Mouse (Mus musculus): ENCODE results near the gene Pik3c2g. TPM values are rescaled to one million over a fixed set of nuclear protein-coding genes. Genes with fewer than 3 reads are reported as not detected.

Gene Pik3c2g
- total and polyA plus RNA-seq, 3 experiments = not detected

- TF ChIP-seq NRF1 (IDR thresholded peaks at IDR 0.05; ENCODE audit: insufficient read depth, low read depth, low read length, poor library complexity, severe bottlenecking) (no peak), ZNF384 (IDR thresholded peaks at IDR 0.05; ENCODE audit: low read depth, low read length) (no peak), TCF12 (IDR thresholded peaks at IDR 0.05; ENCODE audit: low read depth, low read length) (no peak)
- no peak overlapping the region for H3K4me3 ChIP-seq (ENCODE audit: control insufficient read depth in 1 of 2, insufficient read depth in 1 of 2, low read depth in 2 of 2, low read length in 2 of 2)
Observed at GRCm38 (mm10) chr6:139596433-139596832, 9.4 kb downstream of the Pik3c2g start.

DNA sequence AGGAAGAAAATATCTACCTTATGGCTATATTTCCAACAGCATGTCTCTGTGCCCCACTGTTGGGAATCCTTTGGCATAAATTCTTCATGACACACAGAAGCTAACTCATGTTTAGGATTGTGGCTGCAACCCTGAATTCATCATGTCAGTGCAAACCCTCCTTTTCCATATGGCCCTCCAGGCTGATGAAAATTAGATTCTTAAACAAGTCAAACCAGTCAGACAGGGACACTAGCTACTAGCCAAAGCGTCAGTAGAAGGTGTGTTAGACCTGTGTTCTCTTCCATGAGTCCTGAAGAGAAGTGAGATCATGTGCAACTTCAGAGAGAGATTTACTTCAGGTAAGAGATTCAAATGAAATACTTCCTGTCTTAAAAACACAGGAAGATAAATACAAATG is 12.2 kb downstream of the Pik3c2g start:
- Histone ChIP-seq H3K27me3 (ENCODE audit: control insufficient read depth in 1 of 2, insufficient read depth in 2 of 2, low read length in 2 of 2) (no peaks in the 10 kb centered on the region), H3K4me1 (ENCODE audit: control insufficient read depth in 1 of 2, insufficient read depth in 2 of 2, low read length in 2 of 2) (no peaks in the 10 kb centered on the region), H3K36me3 (ENCODE audit: control insufficient read depth in 1 of 2, insufficient read depth in 2 of 2, low read length in 2 of 2) (no peaks in the 10 kb centered on the region), H3K79me2 (ENCODE audit: control insufficient read depth, insufficient read depth, low read length, poor library complexity) (no peaks in the 10 kb centered on the region), H3K9me3 (replicated peaks; ENCODE audit: insufficient read depth, low read length) (no peaks in the 10 kb centered on the region), H3K27ac (ENCODE audit: control insufficient read depth, low read depth, low read length) (no peak overlapping the region), H3K9ac (ENCODE audit: control insufficient read depth, low read depth, low read length, poor library complexity, severe bottlenecking) (no peak overlapping the region), H3K4me3 (ENCODE audit: control insufficient read depth in 1 of 2, insufficient read depth in 1 of 2, low read depth in 2 of 2, low read length in 2 of 2) (no peak overlapping the region)
- TF ChIP-seq ZC3H11A (IDR thresholded peaks at IDR 0.05; ENCODE audit: low read depth, low read length) = no peak
- TF ChIP-seq ZMIZ1 (IDR thresholded peaks at IDR 0.05; ENCODE audit: low read depth, low read length) = no peak
- no peak for TF ChIP-seq USF1 (IDR thresholded peaks at IDR 0.05; ENCODE audit: low read depth, low read length)
- TF ChIP-seq NRF1 (IDR thresholded peaks at IDR 0.05; ENCODE audit: insufficient read depth, low read depth, low read length, poor library complexity, severe bottlenecking) = no peak
- no peak for TF ChIP-seq MEF2A (IDR thresholded peaks at IDR 0.05; ENCODE audit: extremely low read depth, insufficient replicate concordance, low read depth, low read length, poor library complexity, severe bottlenecking)
- no peak for DNase-seq (ENCODE audit: low read depth, low spot score)

More at GRCm38 (mm10) chr6:139596433-139596832, 9.4 kb downstream of the Pik3c2g start:
- Histone ChIP-seq H3K36me3 (ENCODE audit: control insufficient read depth in 1 of 2, insufficient read depth in 2 of 2, low read length in 2 of 2) (no peaks in the 10 kb centered on the region), H3K9me3 (replicated peaks; ENCODE audit: insufficient read depth, low read length) (no peaks in the 10 kb centered on the region), H3K27ac (ENCODE audit: control insufficient read depth, low read depth, low read length) (no peak overlapping the region), H3K79me2 (ENCODE audit: control insufficient read depth, insufficient read depth, low read length, poor library complexity) (no peaks in the 10 kb centered on the region), H3K4me1 (ENCODE audit: control insufficient read depth in 1 of 2, insufficient read depth in 2 of 2, low read length in 2 of 2) (no peaks in the 10 kb centered on the region), H3K9ac (ENCODE audit: control insufficient read depth, low read depth, low read length, poor library complexity, severe bottlenecking) (no peak overlapping the region), H3K27me3 (ENCODE audit: control insufficient read depth in 1 of 2, insufficient read depth in 2 of 2, low read length in 2 of 2) (no peaks in the 10 kb centered on the region)
- peak; percentile 1 for DNase-seq (ENCODE audit: low read depth, low spot score)

GRCm38 (mm10) chr6:139618774-139619173 is 31.8 kb downstream of the Pik3c2g start:
- TF ChIP-seq CTCF (IDR thresholded peaks at IDR 0.05 in 2 of 3, conservative IDR thresholded peaks at IDR 0.05 in 1 of 3; ENCODE audit: control insufficient read depth in 1 of 3, insufficient read depth in 1 of 3, low read depth in 2 of 3, low read length in 3 of 3, poor library complexity in 1 of 3, severe bottlenecking in 1 of 3) = no peak
- no peak for TF ChIP-seq GABPA (IDR thresholded peaks at IDR 0.05; ENCODE audit: low read depth, low read length)
- Histone ChIP-seq H3K36me3 (ENCODE audit: control insufficient read depth in 1 of 2, insufficient read depth in 2 of 2, low read length in 2 of 2) (no peaks in the 10 kb centered on the region), H3K79me2 (ENCODE audit: control insufficient read depth, insufficient read depth, low read length, poor library complexity) (no peaks in the 10 kb centered on the region), H3K27ac (ENCODE audit: control insufficient read depth, low read depth, low read length) (no peak overlapping the region), H3K27me3 (ENCODE audit: control insufficient read depth in 1 of 2, insufficient read depth in 2 of 2, low read length in 2 of 2) (no peaks in the 10 kb centered on the region), H3K4me1 (ENCODE audit: control insufficient read depth in 1 of 2, insufficient read depth in 2 of 2, low read length in 2 of 2) (no peaks in the 10 kb centered on the region), H3K9me3 (replicated peaks; ENCODE audit: insufficient read depth, low read length) (no peaks in the 10 kb centered on the region), H3K9ac (ENCODE audit: control insufficient read depth, low read depth, low read length, poor library complexity, severe bottlenecking) (no peak overlapping the region), H3K4me3 (ENCODE audit: control insufficient read depth in 1 of 2, insufficient read depth in 1 of 2, low read depth in 2 of 2, low read length in 2 of 2) (no peak overlapping the region)
- DNase-seq (ENCODE audit: low read depth, low spot score) = no peak

Data from MEL (cell line).